Mouse (Mus musculus) embryonic facial prominence, embryonic 11.5 days (tissue): Measurements from ENCODE around the gene Parp14. TPM values are rescaled to one million over a fixed set of nuclear protein-coding genes. Genes with fewer than 3 reads are reported as not detected.
A peak's percentile ranks its signal among the peaks of the same experiment; 100 is the strongest.

Experiments
- ATAC-seq: fragments of 200-750 bp; cut with Nextera tagmentation; replicated peaks from 2 replicates; pipeline ENCODE4 v1.8.0; 2017; ENCODE audit warnings: low read depth; ENCODE audit not compliant: insufficient number of reproducible peaks, low FRiP score, low TSS enrichment
- DNase-seq: peaks from one replicate; pipeline ENCODE4 v3.0.0-alpha.2; 2015; ENCODE audit warnings: low spot score
- H3K27ac ChIP-seq: fragments of 300-500 bp; sonication (generic); replicated peaks from 2 replicates; pipeline ENCODE4 v1.5.1; 2014; ENCODE audit warnings: mild to moderate bottlenecking, low read depth, low read length, control low read depth
- H3K27me3 ChIP-seq: fragments of 300-500 bp; sonication (generic); 2 replicates; pipeline ENCODE4 v1.6.1; 2014; ENCODE audit warnings: mild to moderate bottlenecking, low read length, moderate library complexity, mixed read lengths; ENCODE audit not compliant: control insufficient read depth, insufficient read depth
- H3K36me3 ChIP-seq: fragments of 300-500 bp; sonication (generic); replicated peaks from 2 replicates; pipeline ENCODE4 v1.6.1; 2014; ENCODE audit warnings: low read depth, mild to moderate bottlenecking, low read length, moderate library complexity, mixed read lengths; ENCODE audit not compliant: control insufficient read depth, insufficient read depth
- H3K4me1 ChIP-seq: fragments of 300-500 bp; sonication (generic); 2 replicates; pipeline ENCODE4 v1.6.1; 2014; ENCODE audit warnings: low read length, mixed read lengths; ENCODE audit not compliant: control insufficient read depth, insufficient read depth
- H3K4me2 ChIP-seq: fragments of 300-500 bp; sonication (generic); 2 replicates; pipeline ENCODE4 v1.6.1; 2014; ENCODE audit warnings: low read depth, mild to moderate bottlenecking, control low read depth, low read length, moderate library complexity
- H3K4me3 ChIP-seq: fragments of 300-500 bp; sonication (generic); 2 replicates; pipeline ENCODE4 v1.5.1; 2014; ENCODE audit warnings: low read depth, low read length, control low read depth
- H3K9ac ChIP-seq: fragments of 300-500 bp; sonication (generic); replicated peaks from 2 replicates; pipeline ENCODE4 v1.6.1; 2014; ENCODE audit warnings: mild to moderate bottlenecking, control low read depth, low read length
- H3K9me3 ChIP-seq: fragments of 300-500 bp; sonication (generic); replicated peaks from 2 replicates; pipeline ENCODE4 v1.6.1; 2016; ENCODE audit warnings: mild to moderate bottlenecking, low read length, inconsistent platforms, mixed read lengths; ENCODE audit not compliant: control insufficient read depth
- WGBS: fragments of 180-500 bp; shearing (Covaris S2); extraction: QIAGEN DNeasy Blood & Tissue Kit; methylation state at CpG from one replicate; pipeline ENCODE4 v1.1.7; 2014; 5-methylcytosine and 5-hydroxymethylcytosine counted together
- polyA plus RNA-seq: library from polyadenylated mRNA; unstranded; fragments of >200 nt; fragmentation: Nextera tagmentation; extraction: Ambion mirVana; gene quantifications from 2 replicates; pipeline ENCODE4 v1.2.1, GENCODE M21; 2014

Gene Parp14
- polyA plus RNA-seq, 1 experiment from 2014 or later, result 0.29 TPM

DNA sequence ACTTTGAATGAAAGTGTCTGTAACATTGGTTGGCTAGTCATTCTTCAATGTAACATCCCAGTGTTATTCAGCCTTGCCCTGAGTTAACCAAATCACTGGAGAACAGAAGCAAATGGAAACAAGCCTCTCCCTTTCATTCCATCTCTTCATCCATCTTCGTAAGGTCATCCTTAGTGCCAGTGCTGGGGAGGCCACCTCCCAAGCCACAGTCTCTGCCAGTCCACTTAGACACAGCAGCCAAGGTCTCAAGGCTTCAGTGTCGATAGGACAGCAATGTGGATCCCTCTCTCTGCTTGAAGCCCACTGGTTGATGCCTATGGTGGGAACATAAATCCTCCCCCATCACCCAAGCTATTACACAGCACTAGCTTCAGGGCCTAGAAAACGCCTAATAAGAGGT, 38.4 kb downstream of the Parp14 start:
- 87% methylated on average over 3 of the region's 3 CpGs for WGBS
- Histone ChIP-seq H3K9me3 (no peaks in the 10 kb centered on the region), H3K4me3 (no peak overlapping the region)

GRCm38 (mm10) chr16:35829999-35830398, 41.3 kb downstream of the Parp14 start:
- Histone ChIP-seq H3K36me3 (no peaks in the 10 kb centered on the region), H3K4me1 (no peaks in the 10 kb centered on the region), H3K27ac (no peak overlapping the region), H3K9ac (no peak overlapping the region), H3K4me3 (no peak overlapping the region), H3K27me3 (no peaks in the 10 kb centered on the region), H3K4me2 (no peak overlapping the region), H3K9me3 (no peaks in the 10 kb centered on the region)
- no peak for ATAC-seq
- DNase-seq, result peak; percentile 7
- 25% methylated on average over 7 of the region's 7 CpGs for WGBS

More for the DNA sequence above, 38.4 kb downstream of the Parp14 start:
- no peak overlapping the region for H3K27ac ChIP-seq
- H3K36me3 ChIP-seq, result no peaks in the 10 kb centered on the region
- no peak overlapping the region for H3K9ac ChIP-seq
- ATAC-seq (no peak), DNase-seq (no peak)
- H3K4me1 ChIP-seq, result no peaks in the 10 kb centered on the region
- H3K4me2 ChIP-seq, result no peak overlapping the region
- no peaks in the 10 kb centered on the region for H3K27me3 ChIP-seq

DNA sequence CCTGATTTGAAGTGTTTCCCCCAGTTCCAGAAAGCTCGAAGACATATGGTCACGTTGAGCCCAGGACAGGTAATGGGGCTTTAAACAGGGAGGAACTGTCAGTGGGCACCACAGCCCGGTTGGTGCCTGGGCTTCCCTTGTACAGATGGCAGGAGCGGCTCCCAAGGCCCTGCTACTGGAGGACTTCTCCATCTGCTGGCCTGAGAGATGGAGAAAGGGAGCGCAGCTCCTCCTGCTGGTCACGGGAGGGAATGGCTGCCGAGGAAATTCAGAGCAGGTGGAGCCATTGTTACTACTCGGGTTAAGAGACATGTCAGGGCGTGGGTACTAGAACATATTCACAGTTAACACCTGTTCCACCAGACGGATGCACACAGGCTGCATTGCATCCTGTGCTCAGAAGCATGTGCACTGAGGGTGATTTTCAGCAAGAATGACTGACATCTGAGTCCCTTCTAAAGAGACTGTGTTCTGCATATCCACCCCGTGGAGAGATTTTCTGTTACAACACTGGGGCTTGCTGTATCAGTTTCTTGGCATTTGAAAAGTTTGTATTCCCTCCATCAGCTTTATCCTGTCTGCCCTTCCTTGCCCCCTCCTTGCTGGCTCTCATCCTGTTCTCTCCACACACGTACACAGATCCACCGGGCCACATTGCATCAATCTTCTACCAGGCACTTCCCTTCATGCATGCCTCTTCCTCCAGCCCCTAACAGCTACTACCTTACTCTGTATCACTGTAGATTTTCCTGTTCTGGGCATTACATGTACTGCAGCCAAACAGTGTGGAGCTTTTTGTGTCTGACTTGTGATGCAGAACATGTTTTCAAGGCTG, 53.9 kb downstream of the Parp14 start:
- no peaks in the 10 kb centered on the region for H3K36me3 ChIP-seq
- WGBS, result 44% methylated on average over 13 of the region's 13 CpGs
- no peak overlapping the region for H3K27ac ChIP-seq
- no peak overlapping the region for H3K4me3 ChIP-seq
- no peak overlapping the region for H3K9ac ChIP-seq
- DNase-seq (peak; percentile 79), ATAC-seq (peak; percentile 72)
- no peaks in the 10 kb centered on the region for H3K4me1 ChIP-seq
- H3K27me3 ChIP-seq, result no peaks in the 10 kb centered on the region
- no peak overlapping the region for H3K4me2 ChIP-seq
- H3K9me3 ChIP-seq, result no peaks in the 10 kb centered on the region

GRCm38 (mm10) chr16:35813119-35813518, 58.2 kb downstream of the Parp14 start:
- ATAC-seq, result no peak
- H3K27ac ChIP-seq, result no peak overlapping the region
- H3K27me3 ChIP-seq, result no peaks in the 10 kb centered on the region
- no peak overlapping the region for H3K4me2 ChIP-seq
- H3K36me3 ChIP-seq, result no peaks in the 10 kb centered on the region
- no peaks in the 10 kb centered on the region for H3K4me1 ChIP-seq
- WGBS, result 76% methylated on average over 3 of the region's 3 CpGs
- H3K9me3 ChIP-seq, result no peaks in the 10 kb centered on the region
- H3K9ac ChIP-seq, result no peak overlapping the region
- no peak for DNase-seq
- no peak overlapping the region for H3K4me3 ChIP-seq

GRCm38 (mm10) chr16:35808838-35809237, 62.5 kb downstream of the Parp14 start:
- 82% methylated on average over 2 of the region's 2 CpGs for whole genome bisulfite sequencing
- DNase-seq (no peak), ATAC-seq (no peak)
- no peaks in the 10 kb centered on the region for H3K27me3 ChIP-seq
- no peaks in the 10 kb centered on the region for H3K36me3 ChIP-seq
- H3K9ac ChIP-seq, result no peak overlapping the region
- H3K4me1 ChIP-seq, result no peaks in the 10 kb centered on the region
- no peak overlapping the region for H3K4me3 ChIP-seq
- no peak overlapping the region for H3K4me2 ChIP-seq
- H3K27ac ChIP-seq, result no peak overlapping the region
- H3K9me3 ChIP-seq, result no peaks in the 10 kb centered on the region

- Histone ChIP-seq H3K27me3 (no peaks in the 10 kb centered on the region), H3K4me1 (no peaks in the 10 kb centered on the region), H3K36me3 (no peaks in the 10 kb centered on the region), H3K4me2 (no peak overlapping the region), H3K9me3 (no peaks in the 10 kb centered on the region), H3K4me3 (no peak overlapping the region), H3K27ac (no peak overlapping the region), H3K9ac (no peak overlapping the region)
- DNase-seq, result no peak
- 92% methylated on average over 4 of the region's 4 CpGs for WGBS
- ATAC-seq, result no peak
Measured at GRCm38 (mm10) chr16:35807663-35807992, 63.7 kb downstream of the Parp14 start.

- H3K4me1 ChIP-seq, result no peaks in the 10 kb centered on the region
- 91% methylated on average over 6 of the region's 6 CpGs for WGBS
- DNase-seq (no peak), ATAC-seq (no peak)
- no peak overlapping the region for H3K4me3 ChIP-seq
- H3K9ac ChIP-seq, result no peak overlapping the region
- H3K27ac ChIP-seq, result no peak overlapping the region
- no peak overlapping the region for H3K4me2 ChIP-seq
- H3K36me3 ChIP-seq, result no peaks in the 10 kb centered on the region
- H3K9me3 ChIP-seq, result no peaks in the 10 kb centered on the region
- no peaks in the 10 kb centered on the region for H3K27me3 ChIP-seq
Measured at GRCm38 (mm10) chr16:35806973-35807662, 64.2 kb downstream of the Parp14 start.

GRCm38 (mm10) chr16:35803723-35804122, 67.6 kb downstream of the Parp14 start:
- 89% methylated on average over 4 of the region's 4 CpGs for WGBS
- Histone ChIP-seq H3K9me3 (no peaks in the 10 kb centered on the region), H3K27me3 (no peaks in the 10 kb centered on the region), H3K4me2 (no peak overlapping the region), H3K36me3 (no peaks in the 10 kb centered on the region), H3K27ac (no peak overlapping the region), H3K4me3 (no peak overlapping the region), H3K4me1 (no peaks in the 10 kb centered on the region), H3K9ac (no peak overlapping the region)
- ATAC-seq (no peak), DNase-seq (no peak)
